Mouse (Mus musculus) ovary, postnatal 36 days (tissue): ENCODE measurements around the gene Lrwd1.
"Not testable (repeated sequence)": the region's sequence is repeated elsewhere in the genome, so short reads cannot be mapped to it uniquely, and the experiment has no call there.

Source experiments
- DNase-seq: peaks from one replicate; pipeline ENCODE4 v3.0.0; 2022; ENCODE audit warnings: low spot score, mixed read lengths

The Lrwd1 gene

GRCm38 (mm10) chr5:136147704-136148103 is 11.8 kb upstream of the Lrwd1 start:
- DNase-seq, result no peak

- DNase-seq, result no peak
These were observed 11.1 kb upstream of the Lrwd1 start for GRCm38 (mm10) chr5:136146936-136147335.

- no peak for DNase-seq
These were observed 8.9 kb upstream of the Lrwd1 start for GRCm38 (mm10) chr5:136144606-136145430.

GRCm38 (mm10) chr5:136143161-136143755 is 7.4 kb upstream of the Lrwd1 start:
- no peak for DNase-seq

- no peak for DNase-seq
These were observed 6.9 kb upstream of the Lrwd1 start for GRCm38 (mm10) chr5:136142746-136143145.

GRCm38 (mm10) chr5:136140057-136140482 is 4.2 kb upstream of the Lrwd1 start:
- no peak for DNase-seq

GRCm38 (mm10) chr5:136139393-136139792 is 3.5 kb upstream of the Lrwd1 start:
- no peak for DNase-seq

GRCm38 (mm10) chr5:136137658-136138274 is 1.9 kb upstream of the Lrwd1 start:
- peak; percentile 29 for DNase-seq

- no peak for DNase-seq
These were observed 567 bp upstream of the Lrwd1 start for GRCm38 (mm10) chr5:136136292-136136990.

- no peak for DNase-seq
These were observed 13.7 kb downstream of the Lrwd1 start for GRCm38 (mm10) chr5:136122165-136122564.

- DNase-seq, result no peak
These were observed 19.1 kb downstream of the Lrwd1 start for GRCm38 (mm10) chr5:136116784-136117112.

GRCm38 (mm10) chr5:136115891-136116783 is 19.7 kb downstream of the Lrwd1 start, which contains the start of gene Polr2j:
Gene Polr2j (plus strand): TSS chr5:136116631.
- DNase-seq, result peak; percentile 95

- not testable (repeated sequence) for DNase-seq
These were observed 22.3 kb downstream of the Lrwd1 start for GRCm38 (mm10) chr5:136113546-136113945.

- no peak for DNase-seq
These were observed 26.8 kb downstream of the Lrwd1 start for GRCm38 (mm10) chr5:136109042-136109441.

GRCm38 (mm10) chr5:136108486-136108885 is 27.4 kb downstream of the Lrwd1 start:
- no peak for DNase-seq

- no peak for DNase-seq
These were observed 31.4 kb downstream of the Lrwd1 start for GRCm38 (mm10) chr5:136104511-136104910.

- DNase-seq, result peak; percentile 69
These were observed 33.6 kb downstream of the Lrwd1 start for GRCm38 (mm10) chr5:136102099-136102820.

GRCm38 (mm10) chr5:136098536-136098935 is 37.3 kb downstream of the Lrwd1 start:
- no peak for DNase-seq

- DNase-seq, result no peak
These were observed 40.8 kb downstream of the Lrwd1 start for GRCm38 (mm10) chr5:136095089-136095488.

- DNase-seq, result no peak
These were observed 41.4 kb downstream of the Lrwd1 start for GRCm38 (mm10) chr5:136094249-136095010.
